Mouse (Mus musculus) lung, adult 2 months (tissue): ENCODE data around the gene Mul1. TPM values are rescaled to one million over a fixed set of nuclear protein-coding genes. Genes with fewer than 3 reads are reported as not detected.

Experiments
- DNase-seq: peaks from one replicate; pipeline ENCODE4 v3.0.0; 2022
- H3K4me1 ChIP-seq: fragments of 200-500 bp; 2 replicates; pipeline ENCODE4 v1.6.1; 2011; ENCODE audit warnings: low read length; ENCODE audit not compliant: control insufficient read depth, insufficient read depth
- H3K4me3 ChIP-seq: fragments of 200-500 bp; replicated peaks from 2 replicates; pipeline ENCODE3; 2011; ENCODE audit warnings: low read depth, mild to moderate bottlenecking, control low read depth, low read length; ENCODE audit errors: extremely low read depth
- CTCF ChIP-seq: fragments of 200-500 bp; IDR thresholded peaks from 2 replicates; pipeline ENCODE4 v1.5.1; 2011; ENCODE audit warnings: mild to moderate bottlenecking, low read length, control low read depth; ENCODE audit not compliant: insufficient read depth
- POLR2A ChIP-seq: fragments of 200-500 bp; IDR thresholded peaks from 2 replicates; pipeline ENCODE4 v1.6.1; 2011; ENCODE audit warnings: low read depth, mild to moderate bottlenecking, control low read depth, low read length, borderline replicate concordance; ENCODE audit errors: extremely low read depth
- WGBS: fragments of 180-500 bp; shearing (Covaris S2); methylation state at CpG from one replicate; pipeline ENCODE4 v1.1.7; 2018; 5-methylcytosine and 5-hydroxymethylcytosine counted together
- polyA plus RNA-seq: library from polyadenylated mRNA; depleted of rRNA; stranded (reverse); fragments of >200 nt; gene quantifications from 2 replicates; pipeline ENCODE4 v1.2.3, GENCODE M21; 2012

Mul1 gene
- polyA plus RNA-seq, 1 experiment = 16.5 TPM

GRCm38 (mm10) chr4:138431340-138431739, 3.1 kb upstream of the Mul1 start:
- DNase-seq = no peak
- TF ChIP-seq CTCF = no peak
- TF ChIP-seq POLR2A = no peak
- Histone ChIP-seq H3K4me1 (peaks cover 9% of the 10 kb centered on the region; the same call in 1 of the 2 replicates), H3K4me3 (no peak overlapping the region)
- WGBS = 39% methylated on average over 8 of the region's 8 CpGs

GRCm38 (mm10) chr4:138440062-138440461, 5.6 kb downstream of the Mul1 start:
- no peak for DNase-seq
- 30% methylated on average over 3 of the region's 3 CpGs for WGBS
- TF ChIP-seq CTCF (no peak), POLR2A (no peak)
- H3K4me3 ChIP-seq = no peak overlapping the region
- peaks cover 4% of the 10 kb centered on the region; the same call in 1 of the 2 replicates for H3K4me1 ChIP-seq

GRCm38 (mm10) chr4:138444941-138445340, 10.5 kb downstream of the Mul1 start:
- 27% methylated on average over 5 of the region's 5 CpGs for WGBS

GRCm38 (mm10) chr4:138446981-138447380, 12.5 kb downstream of the Mul1 start:
- WGBS = 21% methylated on average over 13 of the region's 13 CpGs
- no peak overlapping the region for H3K4me3 ChIP-seq
- DNase-seq = no peak
- no peak for TF ChIP-seq POLR2A
- no peak for TF ChIP-seq CTCF
- H3K4me1 ChIP-seq = no peaks in the 10 kb centered on the region

More at GRCm38 (mm10) chr4:138444941-138445340, 10.5 kb downstream of the Mul1 start:
- Histone ChIP-seq H3K4me3 (no peak overlapping the region), H3K4me1 (no peaks in the 10 kb centered on the region)
- DNase-seq = no peak
- TF ChIP-seq CTCF = no peak
- TF ChIP-seq POLR2A = no peak

GRCm38 (mm10) chr4:138447387-138447786, 12.9 kb downstream of the Mul1 start:
- H3K4me1 ChIP-seq = no peaks in the 10 kb centered on the region

GRCm38 (mm10) chr4:138447827-138448602, 13.5 kb downstream of the Mul1 start:
- H3K4me1 ChIP-seq = no peaks in the 10 kb centered on the region
- no peak for DNase-seq
- H3K4me3 ChIP-seq = no peak overlapping the region
- no peak for TF ChIP-seq POLR2A
- no peak for TF ChIP-seq CTCF
- 51% methylated on average over 15 of the region's 15 CpGs for WGBS

More at GRCm38 (mm10) chr4:138447387-138447786, 12.9 kb downstream of the Mul1 start:
- WGBS = 0% methylated on average over 8 of the region's 8 CpGs
- TF ChIP-seq CTCF = peak; percentile 95
- no peak for TF ChIP-seq POLR2A
- H3K4me3 ChIP-seq = no peak overlapping the region
- peak; percentile 91 for DNase-seq

- Histone ChIP-seq H3K4me3 (no peak overlapping the region), H3K4me1 (no peaks in the 10 kb centered on the region)
- DNase-seq = no peak
- WGBS = 64% methylated on average over 7 of the region's 7 CpGs
- TF ChIP-seq POLR2A (no peak), CTCF (no peak)
Observed at GRCm38 (mm10) chr4:138448872-138449615, 14.6 kb downstream of the Mul1 start.

- no peak for DNase-seq
- 63% methylated on average over 12 of the region's 12 CpGs for WGBS
- TF ChIP-seq CTCF (no peak), POLR2A (no peak)
Observed at GRCm38 (mm10) chr4:138449636-138450314, 15.3 kb downstream of the Mul1 start.

More at GRCm38 (mm10) chr4:138449636-138450314, 15.3 kb downstream of the Mul1 start:
- H3K4me1 ChIP-seq = no peaks in the 10 kb centered on the region
- H3K4me3 ChIP-seq = no peak overlapping the region
